Mouse (Mus musculus) layer of hippocampus, adult 2 months (tissue): Measurements from ENCODE around the gene Trim65. TPM values are rescaled to one million over a fixed set of nuclear protein-coding genes. Genes with fewer than 3 reads are reported as not detected.
A peak's percentile ranks its signal among the peaks of the same experiment; 100 is the strongest.
"Not testable (repeated sequence)": the region's sequence is repeated elsewhere in the genome, so short reads cannot be mapped to it uniquely, and the experiment has no call there.

Experiments
- DNase-seq, 2 experiments: peaks; one replicate each; pipeline ENCODE4 v3.0.0; 2022; ENCODE audit warnings: low spot score in 2 of 2
- H3K27ac ChIP-seq: fragments of 200-600 bp; 2 replicates; pipeline ENCODE4 v1.8.1; 2022
- H3K4me3 ChIP-seq: fragments of 200-600 bp; 2 replicates; pipeline ENCODE4 v1.8.1; 2022; ENCODE audit warnings: mild to moderate bottlenecking
- CTCF ChIP-seq: fragments of 200-600 bp; conservative IDR thresholded peaks from 2 replicates; pipeline ENCODE4 v1.8.1; 2022; ENCODE audit warnings: antibody characterized with exemption, mild to moderate bottlenecking, moderate library complexity
- total RNA-seq, 2 experiments: library from RNA; stranded (reverse); gene quantifications; 2 replicates each; pipeline ENCODE4 v1.2.3; 2021

Trim65 gene
- total RNA-seq, 2 experiments from 2014 or later, result 6.9 to 7.7 TPM

DNA sequence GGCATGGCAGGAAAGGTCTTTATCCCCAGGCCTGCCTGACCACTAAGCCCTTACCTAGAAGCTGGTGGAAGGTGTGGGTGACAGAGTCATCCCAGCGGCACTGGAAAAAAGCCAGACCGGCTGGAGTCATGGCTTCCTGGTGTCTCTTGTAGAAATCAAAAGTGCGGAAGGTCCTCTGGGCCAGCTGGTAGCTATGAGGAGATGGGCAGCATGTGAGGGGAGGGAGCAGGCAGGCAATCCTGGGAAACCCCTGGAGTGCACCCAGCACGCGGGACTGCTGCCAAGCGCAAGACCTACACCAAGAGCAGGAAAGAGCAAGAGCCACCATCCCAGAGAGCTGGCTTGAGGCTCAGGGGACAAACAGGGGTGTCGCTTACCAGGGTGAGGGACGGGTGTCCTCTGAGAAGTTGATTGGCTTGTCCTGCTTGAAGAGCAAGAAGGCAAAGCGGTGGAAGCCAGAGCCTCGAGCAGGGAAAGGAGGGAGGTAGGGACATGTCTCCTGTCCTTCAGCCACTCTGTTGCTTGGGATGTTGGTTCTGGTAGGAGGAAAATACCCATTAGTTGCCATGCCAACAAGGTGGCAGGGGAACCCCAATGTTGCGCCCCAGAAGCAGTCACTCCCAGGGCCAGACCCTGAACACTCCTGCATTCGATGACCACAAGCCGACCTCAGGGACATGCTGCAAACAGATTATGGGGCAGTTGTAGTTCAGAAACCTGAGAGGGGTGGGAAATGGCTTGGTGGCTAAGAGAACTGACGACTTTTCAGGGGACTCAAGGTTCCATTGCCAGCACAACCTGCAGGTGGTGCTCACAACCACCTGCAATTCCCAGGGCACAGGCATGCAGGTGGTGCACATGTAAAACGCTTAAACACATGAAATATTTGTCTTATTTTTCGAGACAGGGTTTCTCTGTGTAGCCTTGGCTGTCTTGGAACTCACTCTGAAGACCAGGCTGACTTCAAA, 1.7 kb upstream of the Trim65 start:
- Histone ChIP-seq H3K4me3 (no peak overlapping the region), H3K27ac (no peak overlapping the region)
- TF ChIP-seq CTCF, result peak; percentile 48
- no peak for DNase-seq

DNA sequence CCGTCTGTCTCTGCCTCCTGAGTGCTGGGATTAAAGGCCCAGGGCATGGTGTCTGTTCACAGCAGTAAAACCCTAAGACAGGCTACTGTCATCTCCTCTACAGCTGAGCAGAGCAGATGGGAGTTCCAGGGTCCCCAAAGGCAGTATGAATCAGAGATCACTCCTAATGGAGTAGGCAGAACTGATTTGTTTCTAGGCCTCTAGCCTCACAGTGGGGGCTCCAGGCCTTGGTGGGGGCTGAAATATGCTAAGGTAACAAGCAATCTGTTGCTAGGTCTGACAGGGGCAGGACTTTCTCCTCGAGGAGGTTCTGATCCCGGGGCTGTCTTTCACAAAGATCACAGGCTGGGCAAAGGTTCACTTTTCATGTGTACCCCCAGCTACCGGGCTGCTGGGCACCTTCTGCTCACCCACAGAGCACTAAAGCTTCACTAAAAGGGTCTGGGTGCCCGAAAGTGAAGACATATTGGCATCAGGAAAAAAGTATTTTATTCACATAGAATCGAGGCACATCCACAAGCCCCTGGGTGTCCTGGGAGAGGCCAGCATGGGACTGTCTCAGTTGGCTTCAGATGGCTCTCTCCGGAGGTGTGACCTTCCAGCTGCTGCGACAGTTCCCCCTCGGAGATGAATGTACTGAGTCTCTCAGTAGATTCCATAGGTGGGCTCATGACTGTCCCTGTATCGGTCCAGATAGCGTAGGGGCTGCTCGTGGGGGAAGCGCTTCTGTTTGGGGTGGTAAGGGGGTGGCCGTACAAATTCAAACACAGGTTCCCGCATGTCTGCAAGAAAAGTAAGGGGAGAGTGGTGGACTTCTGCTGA, 632 bp upstream of the Trim65 start:
- peak overlapping the region; percentile 54 for H3K4me3 ChIP-seq
- TF ChIP-seq CTCF, result no peak
- DNase-seq, result no peak
- peak overlapping the region; percentile 99 for H3K27ac ChIP-seq

DNA sequence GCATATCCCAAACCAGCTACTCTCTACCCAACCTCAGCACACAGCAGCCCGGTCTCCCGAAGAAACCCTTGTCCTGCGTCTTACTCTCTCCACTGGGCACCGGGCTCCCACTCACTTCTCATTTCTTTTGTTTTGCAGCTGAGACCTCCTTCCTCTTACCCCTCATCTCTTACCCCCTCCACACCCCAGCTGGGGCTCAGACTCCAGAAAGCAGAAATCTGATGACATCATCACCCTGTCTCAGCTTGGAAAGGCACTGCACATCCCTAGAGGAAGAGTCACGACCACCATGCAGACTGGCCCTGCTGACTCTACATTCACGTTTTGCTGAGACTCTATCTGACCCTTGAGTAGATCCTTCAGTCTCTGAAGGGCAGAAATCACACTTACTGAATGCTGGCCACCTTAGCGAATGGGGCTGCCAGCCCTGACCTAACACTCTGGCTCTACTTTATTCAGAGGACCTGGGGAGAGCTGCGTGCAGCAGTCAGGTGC, 888 bp downstream of the Trim65 start:
- peak overlapping the region; percentile 99 for H3K27ac ChIP-seq
- no peak for TF ChIP-seq CTCF

DNA sequence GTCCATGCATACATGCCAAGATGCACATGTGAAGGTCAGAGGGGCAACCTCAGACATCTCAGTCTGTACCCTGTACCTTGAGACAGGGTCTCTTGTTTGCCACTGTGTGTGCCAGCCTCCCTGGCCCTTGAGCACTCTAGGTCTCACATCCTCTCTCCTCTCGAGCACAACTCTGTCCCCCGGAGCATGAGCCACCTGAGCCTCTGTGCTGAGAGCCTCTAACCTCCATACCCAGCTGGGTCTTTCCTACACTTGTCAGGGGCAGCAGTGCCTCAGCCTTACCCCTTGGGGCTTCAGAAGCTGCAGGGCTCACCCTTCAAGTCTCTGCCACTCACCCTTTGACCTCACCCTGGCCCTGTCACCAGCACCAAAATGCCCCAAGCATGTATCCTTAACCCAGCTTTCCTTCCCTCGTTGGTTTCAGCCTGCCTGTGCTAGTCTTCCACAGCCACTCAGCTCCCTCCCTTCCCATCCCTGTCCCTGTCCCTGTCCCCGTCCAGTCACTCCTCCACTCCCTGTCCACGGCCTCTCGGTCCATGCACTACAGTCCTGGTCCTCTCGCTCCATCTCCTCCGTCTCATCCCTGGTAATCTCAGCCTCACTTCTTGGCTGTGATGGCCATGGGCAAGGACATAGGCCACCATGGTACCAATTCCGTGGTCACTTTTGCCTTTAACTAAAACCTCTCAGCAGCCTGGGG, 1.7 kb downstream of the Trim65 start:
- TF ChIP-seq CTCF, result no peak
- DNase-seq, result no peak
- Histone ChIP-seq H3K4me3 (no peak overlapping the region; the same call in 1 of the 2 replicates), H3K27ac (no peak overlapping the region)

More for the DNA sequence above, 888 bp downstream of the Trim65 start:
- peak overlapping the region; percentile 54 for H3K4me3 ChIP-seq
- no peak for DNase-seq

DNA sequence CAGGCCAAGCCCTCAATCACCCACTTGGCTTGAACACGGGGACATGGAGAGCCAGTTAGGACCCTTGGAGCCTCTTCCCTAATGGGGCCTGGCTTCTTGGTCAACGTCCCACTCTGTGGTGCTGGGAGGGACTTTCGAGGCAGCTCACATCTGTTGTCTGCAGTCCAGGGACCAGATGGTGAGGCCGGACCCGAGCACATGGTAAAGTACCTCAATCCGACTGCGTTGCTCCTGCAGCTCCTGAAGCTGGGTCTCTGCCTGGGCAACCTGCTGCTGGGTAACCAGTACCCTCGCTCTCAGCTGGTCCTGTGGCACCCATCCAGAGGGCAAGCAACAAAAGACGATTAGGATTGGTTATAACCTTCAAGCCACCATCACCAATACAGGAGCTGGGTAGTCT, 2.9 kb downstream of the Trim65 start:
- DNase-seq, result no peak
- Histone ChIP-seq H3K27ac (no peak overlapping the region), H3K4me3 (no peak overlapping the region)
- no peak for TF ChIP-seq CTCF

DNA sequence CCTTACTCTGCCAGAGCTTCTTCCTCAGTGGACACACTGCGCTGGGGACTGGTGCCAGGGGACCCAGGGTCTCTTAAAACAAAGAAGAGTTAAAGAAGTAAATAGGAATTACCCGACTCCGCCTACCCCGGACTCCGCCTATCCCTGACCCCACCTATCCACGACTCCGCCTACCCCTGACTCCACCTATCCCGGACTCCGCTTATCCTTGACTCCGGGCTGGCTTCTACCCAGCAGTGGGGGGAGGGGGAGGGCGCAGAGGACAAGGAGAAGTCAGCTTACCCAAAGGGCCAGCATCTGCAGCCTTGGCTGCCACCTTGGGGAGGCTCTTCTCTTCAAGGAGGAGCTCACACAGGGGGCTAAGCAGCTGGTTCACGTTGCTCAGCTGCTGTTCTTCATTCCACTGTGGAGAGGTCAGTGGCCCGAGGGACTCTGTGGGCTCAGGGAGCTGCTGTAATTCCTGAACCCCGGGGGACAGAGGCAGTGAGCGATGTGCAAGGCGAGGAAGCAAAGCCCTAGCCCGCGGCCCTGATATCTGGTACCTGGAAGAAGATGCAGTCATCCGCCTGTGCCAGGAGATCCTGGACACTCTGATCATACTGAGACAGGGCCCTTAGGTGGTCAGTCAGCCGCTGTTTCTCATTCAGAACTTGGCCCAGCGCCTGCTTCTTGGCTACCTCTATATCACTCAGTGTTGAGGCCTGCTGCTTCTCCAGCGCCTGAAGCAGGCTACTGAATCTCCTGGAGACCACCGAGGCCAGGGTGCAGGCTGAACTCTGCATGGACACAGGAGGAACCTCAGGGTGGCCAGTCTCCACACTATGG, 3.6 kb downstream of the Trim65 start, which contains the start of gene Trim47:
Trim47 (minus strand) TSS at position 55 of the 825 bp plus-strand sequence.
- Histone ChIP-seq H3K27ac (no peak within 1 kb of the TSS), H3K4me3 (no peak within 1 kb of the TSS)
- DNase-seq, result no peak
- TF ChIP-seq CTCF, result no peak

DNA sequence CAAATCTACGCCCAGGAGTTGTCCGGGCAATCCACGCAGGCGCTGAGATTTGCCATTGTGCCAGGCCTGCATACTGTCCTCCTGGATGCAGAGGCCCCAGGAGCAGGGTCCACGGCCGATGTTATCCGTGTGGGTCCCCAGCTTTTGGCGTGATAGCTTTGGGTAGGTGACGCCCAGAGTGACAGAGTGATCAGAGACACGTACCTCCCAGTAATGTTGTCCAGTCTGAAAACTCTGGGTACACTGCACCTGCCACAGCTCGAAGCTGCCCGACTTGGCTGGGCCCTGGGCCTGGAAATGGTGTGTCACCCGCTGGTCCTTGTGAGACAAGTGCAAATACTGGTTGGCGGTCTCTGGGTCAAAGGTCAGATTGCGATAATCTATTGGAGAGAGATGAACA, 4.7 kb downstream of the Trim65 start:
- no peak for TF ChIP-seq CTCF
- H3K27ac ChIP-seq, result no peak overlapping the region
- DNase-seq, result no peak
- no peak overlapping the region for H3K4me3 ChIP-seq

DNA sequence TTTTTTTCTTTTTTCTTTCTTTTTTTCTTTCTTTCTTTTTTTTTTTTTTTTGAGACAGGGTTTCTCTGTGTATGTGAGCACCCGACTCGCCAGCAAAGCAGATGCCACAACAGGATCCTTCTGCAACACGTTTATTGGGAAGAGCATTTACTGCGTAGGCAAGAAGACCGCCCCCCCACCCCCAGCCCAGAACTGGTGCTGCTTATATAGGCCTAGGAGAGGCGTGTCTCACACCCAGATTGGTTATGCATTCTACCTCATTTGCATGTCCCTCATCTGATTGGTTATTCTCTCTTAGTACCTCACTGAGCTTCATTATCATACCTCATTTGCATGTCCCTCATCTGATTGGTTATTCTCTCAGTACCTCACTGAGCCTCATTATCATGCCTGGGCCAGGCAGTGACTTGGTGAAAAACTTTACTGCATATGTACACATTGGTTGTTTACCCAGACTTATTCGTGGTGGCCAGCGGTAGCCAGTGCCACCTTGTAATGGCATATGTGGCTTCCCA, 9.1 kb downstream of the Trim65 start:
- H3K27ac ChIP-seq, DNase-seq, H3K4me3 ChIP-seq: not testable (repeated sequence)

DNA sequence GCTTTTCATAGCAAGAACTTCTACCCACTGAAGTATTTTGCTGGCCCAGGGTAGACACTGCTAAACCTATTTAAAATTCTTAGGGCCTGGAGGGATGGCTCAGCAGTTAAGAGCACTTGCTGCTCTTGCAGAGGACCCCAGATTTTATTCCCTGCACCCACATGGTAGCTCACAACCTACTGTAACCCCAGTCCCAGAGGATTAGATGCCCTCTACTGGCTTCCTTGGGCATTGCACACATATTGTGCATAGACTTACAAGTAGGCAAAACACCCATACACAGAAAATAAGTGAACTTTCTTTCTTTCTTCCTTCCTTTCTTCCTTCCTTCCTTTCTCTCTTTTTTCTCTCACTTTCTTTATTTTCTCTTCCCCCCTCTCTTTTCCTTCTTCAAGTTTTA, 13.1 kb downstream of the Trim65 start:
- H3K4me3 ChIP-seq, result no peak overlapping the region
- DNase-seq, result no peak
- no peak overlapping the region for H3K27ac ChIP-seq
- peak; percentile 62 for TF ChIP-seq CTCF

DNA sequence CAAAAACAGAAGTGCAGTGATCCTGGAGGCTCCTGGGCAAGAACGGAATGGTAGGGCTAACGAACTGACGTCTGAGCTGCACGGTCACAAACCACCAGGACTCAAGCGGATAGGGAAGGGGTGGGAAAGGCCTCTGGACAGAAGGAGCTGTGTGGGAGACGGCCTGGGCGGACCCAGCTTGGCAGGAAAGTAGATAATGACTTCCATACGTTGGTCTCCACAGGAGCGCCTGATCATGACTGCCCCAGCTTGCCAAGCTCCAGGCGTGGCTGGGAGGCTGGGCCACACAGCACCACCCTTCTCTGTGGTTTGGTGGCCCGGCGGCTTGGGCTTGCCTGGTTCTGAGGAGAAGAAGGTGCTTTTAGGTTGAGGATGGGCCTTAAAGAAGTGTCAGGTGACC, 13.7 kb downstream of the Trim65 start:
- H3K4me3 ChIP-seq, result no peak overlapping the region
- no peak for TF ChIP-seq CTCF
- DNase-seq, result no peak
- H3K27ac ChIP-seq, result no peak overlapping the region

DNA sequence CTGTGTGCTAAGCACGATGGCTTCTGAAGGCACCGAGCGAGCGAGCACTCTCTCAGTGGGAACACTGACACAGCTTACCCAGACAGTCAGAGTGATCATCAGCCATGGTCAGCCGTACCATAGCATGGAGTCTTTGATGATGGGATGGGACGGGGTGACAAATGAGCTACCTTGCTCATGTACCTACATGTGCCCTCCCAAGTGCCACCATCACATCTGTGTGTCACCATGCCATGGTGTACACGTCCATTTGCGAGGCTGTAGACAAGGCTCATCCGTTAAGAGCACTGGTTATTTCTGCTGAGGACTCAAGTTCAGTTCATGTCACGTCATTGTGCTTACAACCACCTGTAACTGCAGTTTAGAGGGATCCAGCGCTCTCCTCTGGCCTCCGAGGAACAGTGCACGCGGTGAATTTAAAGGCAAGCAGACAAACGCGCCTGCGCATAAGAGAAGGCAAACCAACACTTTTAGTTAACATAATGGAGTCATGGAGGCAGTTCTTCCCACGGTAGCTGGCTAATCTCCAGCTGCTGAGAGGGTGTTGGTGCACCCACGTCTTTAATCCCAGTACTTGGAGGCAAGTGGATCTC, 19.2 kb downstream of the Trim65 start:
- TF ChIP-seq CTCF, result peak; percentile 22; the same call in 1 of the 2 replicates
- DNase-seq, result no peak
- Histone ChIP-seq H3K4me3 (no peak overlapping the region), H3K27ac (no peak overlapping the region)

DNA sequence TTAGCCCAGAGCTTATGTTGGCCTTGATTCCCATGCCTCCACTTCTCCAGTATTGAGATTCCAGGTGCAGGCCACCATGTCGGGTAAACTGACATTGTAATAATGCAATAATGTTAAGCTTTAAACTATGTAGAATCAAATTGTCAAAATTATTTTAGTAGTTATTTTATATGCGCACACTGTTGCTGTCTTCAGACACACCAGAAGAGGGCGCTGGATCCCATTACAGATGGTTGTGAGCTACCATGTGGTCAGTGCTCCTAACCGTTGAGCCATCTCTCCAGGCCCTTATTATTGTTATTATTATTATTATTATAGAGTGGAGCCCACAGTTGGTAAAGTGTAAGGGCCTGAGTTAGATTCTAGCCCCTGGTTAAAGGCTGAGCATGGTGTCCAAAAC, 19.9 kb downstream of the Trim65 start:
- no peak for DNase-seq
- peak; percentile 58 for TF ChIP-seq CTCF
- Histone ChIP-seq H3K4me3 (no peak overlapping the region), H3K27ac (no peak overlapping the region)
